Mouse (Mus musculus) kidney, postnatal 0 days (tissue): ENCODE data around the gene Mtor. TPM values are rescaled to one million over a fixed set of nuclear protein-coding genes. Genes with fewer than 3 reads are reported as not detected.

Experiments
- ATAC-seq: fragments of 200-750 bp; cut with Nextera tagmentation; replicated peaks from 2 replicates; pipeline ENCODE4 v1.8.0; 2017; ENCODE audit warnings: low read depth, moderate number of reproducible peaks, moderate TSS enrichment, moderate library complexity; ENCODE audit not compliant: low FRiP score
- DNase-seq: peaks from one replicate; pipeline ENCODE4 v3.0.0-alpha.2; 2016; ENCODE audit warnings: low spot score
- H3K27ac ChIP-seq: fragments of 300-500 bp; sonication (generic); 2 replicates; pipeline ENCODE4 v1.5.1; 2014; ENCODE audit warnings: mild to moderate bottlenecking
- H3K27me3 ChIP-seq: fragments of 300-500 bp; sonication (generic); 2 replicates; pipeline ENCODE4 v1.6.1; 2014; ENCODE audit warnings: low read length, mixed read lengths; ENCODE audit not compliant: insufficient read depth
- H3K36me3 ChIP-seq: fragments of 300-500 bp; sonication (generic); 2 replicates; pipeline ENCODE4 v1.6.1; 2014; ENCODE audit warnings: low read length, mixed read lengths; ENCODE audit not compliant: insufficient read depth
- H3K4me1 ChIP-seq: fragments of 300-500 bp; sonication (generic); replicated peaks from 2 replicates; pipeline ENCODE4 v1.6.1; 2014; ENCODE audit warnings: antibody characterized with exemption, low read length, mixed read lengths; ENCODE audit not compliant: insufficient read depth
- H3K4me2 ChIP-seq: fragments of 300-500 bp; sonication (generic); 2 replicates; pipeline ENCODE4 v1.6.1; 2014; ENCODE audit warnings: mild to moderate bottlenecking, low read length, moderate library complexity, mixed read lengths
- H3K4me3 ChIP-seq: fragments of 300-500 bp; sonication (generic); replicated peaks from 2 replicates; pipeline ENCODE4 v1.5.1; 2014; ENCODE audit warnings: low read depth, low read length
- H3K9ac ChIP-seq: fragments of 300-500 bp; sonication (generic); 2 replicates; pipeline ENCODE4 v1.6.1; 2014; ENCODE audit warnings: low read depth, low read length
- H3K9me3 ChIP-seq: fragments of 300-500 bp; sonication (generic); replicated peaks from 2 replicates; pipeline ENCODE4 v1.6.1; 2016; ENCODE audit warnings: low read length, inconsistent platforms, mixed read lengths
- CTCF ChIP-seq: IDR thresholded peaks from 2 replicates; pipeline ENCODE4 v1.5.1; 2016; ENCODE audit warnings: antibody characterized with exemption, low read depth, mild to moderate bottlenecking, moderate library complexity
- WGBS: fragments of 180-500 bp; shearing (Covaris S2); extraction: QIAGEN DNeasy Blood & Tissue Kit; methylation state at CpG from one replicate; pipeline ENCODE4 v1.1.7; 2014; 5-methylcytosine and 5-hydroxymethylcytosine counted together
- polyA plus RNA-seq: library from polyadenylated mRNA; unstranded; fragments of >200 nt; fragmentation: Nextera tagmentation; extraction: Ambion mirVana; gene quantifications from 2 replicates; pipeline ENCODE4 v1.2.1, GENCODE M21; 2015

Mtor gene
- polyA plus RNA-seq, 1 experiment from 2014 or later = 21.6 TPM

- no peaks in the 10 kb centered on the region for H3K4me1 ChIP-seq
- H3K9me3 ChIP-seq = no peaks in the 10 kb centered on the region
- ATAC-seq (no peak), DNase-seq (no peak)
- H3K4me3 ChIP-seq = no peak overlapping the region
- no peak overlapping the region for H3K9ac ChIP-seq
- 90% methylated on average over 5 of the region's 5 CpGs for WGBS
- H3K4me2 ChIP-seq = no peak overlapping the region
- no peak overlapping the region for H3K27ac ChIP-seq
- H3K27me3 ChIP-seq = no peaks in the 10 kb centered on the region
- TF ChIP-seq CTCF = no peak
- peaks cover 61% of the 10 kb centered on the region for H3K36me3 ChIP-seq
Measured at GRCm38 (mm10) chr4:148455477-148456025, 7.1 kb downstream of the Mtor start.

GRCm38 (mm10) chr4:148460656-148461284 lies 12.4 kb downstream of the Mtor start:
- Histone ChIP-seq H3K9ac (no peak overlapping the region), H3K27me3 (no peaks in the 10 kb centered on the region), H3K36me3 (peaks cover 75% of the 10 kb centered on the region), H3K4me2 (no peak overlapping the region), H3K9me3 (no peaks in the 10 kb centered on the region), H3K4me3 (no peak overlapping the region), H3K27ac (no peak overlapping the region), H3K4me1 (no peaks in the 10 kb centered on the region)
- WGBS = 91% methylated on average over 12 of the region's 12 CpGs
- no peak for TF ChIP-seq CTCF
- DNase-seq (no peak), ATAC-seq (no peak)

- no peak overlapping the region for H3K4me3 ChIP-seq
- no peak for ATAC-seq
- no peaks in the 10 kb centered on the region for H3K9me3 ChIP-seq
- H3K4me2 ChIP-seq = no peak overlapping the region
- WGBS = 86% methylated on average over 4 of the region's 4 CpGs
- H3K9ac ChIP-seq = no peak overlapping the region
- no peak for DNase-seq
- H3K36me3 ChIP-seq = peaks cover 75% of the 10 kb centered on the region
- no peak for TF ChIP-seq CTCF
- H3K27me3 ChIP-seq = no peaks in the 10 kb centered on the region
- no peaks in the 10 kb centered on the region for H3K4me1 ChIP-seq
- no peak overlapping the region for H3K27ac ChIP-seq
Measured at GRCm38 (mm10) chr4:148461772-148462171, 13.4 kb downstream of the Mtor start.

- DNase-seq = no peak
- Histone ChIP-seq H3K4me3 (no peak overlapping the region), H3K27me3 (no peaks in the 10 kb centered on the region), H3K4me1 (no peaks in the 10 kb centered on the region), H3K36me3 (peaks cover 72% of the 10 kb centered on the region), H3K9me3 (no peaks in the 10 kb centered on the region), H3K9ac (no peak overlapping the region), H3K4me2 (no peak overlapping the region), H3K27ac (no peak overlapping the region)
- TF ChIP-seq CTCF = no peak
- 89% methylated on average over 13 of the region's 13 CpGs for WGBS
- peak; percentile 81 for ATAC-seq
Measured at GRCm38 (mm10) chr4:148462717-148463116, 14.3 kb downstream of the Mtor start.

GRCm38 (mm10) chr4:148463208-148463960 lies 15.0 kb downstream of the Mtor start:
- DNase-seq (peak; percentile 41), ATAC-seq (peak; percentile 22; the same call in 1 of the 2 replicates)
- Histone ChIP-seq H3K4me3 (no peak overlapping the region), H3K9me3 (no peaks in the 10 kb centered on the region), H3K36me3 (peaks cover 74% of the 10 kb centered on the region), H3K27me3 (no peaks in the 10 kb centered on the region), H3K4me2 (no peak overlapping the region), H3K9ac (no peak overlapping the region), H3K27ac (no peak overlapping the region), H3K4me1 (no peaks in the 10 kb centered on the region)
- WGBS = 77% methylated on average over 14 of the region's 14 CpGs
- peak; percentile 63 for TF ChIP-seq CTCF

GRCm38 (mm10) chr4:148464301-148464700 lies 15.9 kb downstream of the Mtor start:
- ATAC-seq (no peak), DNase-seq (no peak)
- no peak overlapping the region for H3K4me3 ChIP-seq
- no peak overlapping the region for H3K27ac ChIP-seq
- 92% methylated on average over 12 of the region's 12 CpGs for WGBS
- H3K27me3 ChIP-seq = no peaks in the 10 kb centered on the region
- no peak overlapping the region for H3K9ac ChIP-seq
- no peak overlapping the region for H3K4me2 ChIP-seq
- no peaks in the 10 kb centered on the region for H3K9me3 ChIP-seq
- TF ChIP-seq CTCF = no peak
- H3K4me1 ChIP-seq = no peaks in the 10 kb centered on the region
- peaks cover 74% of the 10 kb centered on the region for H3K36me3 ChIP-seq
